8 mouse cellular contexts compared by ENCODE assay signal in the genomic region with DNA sequence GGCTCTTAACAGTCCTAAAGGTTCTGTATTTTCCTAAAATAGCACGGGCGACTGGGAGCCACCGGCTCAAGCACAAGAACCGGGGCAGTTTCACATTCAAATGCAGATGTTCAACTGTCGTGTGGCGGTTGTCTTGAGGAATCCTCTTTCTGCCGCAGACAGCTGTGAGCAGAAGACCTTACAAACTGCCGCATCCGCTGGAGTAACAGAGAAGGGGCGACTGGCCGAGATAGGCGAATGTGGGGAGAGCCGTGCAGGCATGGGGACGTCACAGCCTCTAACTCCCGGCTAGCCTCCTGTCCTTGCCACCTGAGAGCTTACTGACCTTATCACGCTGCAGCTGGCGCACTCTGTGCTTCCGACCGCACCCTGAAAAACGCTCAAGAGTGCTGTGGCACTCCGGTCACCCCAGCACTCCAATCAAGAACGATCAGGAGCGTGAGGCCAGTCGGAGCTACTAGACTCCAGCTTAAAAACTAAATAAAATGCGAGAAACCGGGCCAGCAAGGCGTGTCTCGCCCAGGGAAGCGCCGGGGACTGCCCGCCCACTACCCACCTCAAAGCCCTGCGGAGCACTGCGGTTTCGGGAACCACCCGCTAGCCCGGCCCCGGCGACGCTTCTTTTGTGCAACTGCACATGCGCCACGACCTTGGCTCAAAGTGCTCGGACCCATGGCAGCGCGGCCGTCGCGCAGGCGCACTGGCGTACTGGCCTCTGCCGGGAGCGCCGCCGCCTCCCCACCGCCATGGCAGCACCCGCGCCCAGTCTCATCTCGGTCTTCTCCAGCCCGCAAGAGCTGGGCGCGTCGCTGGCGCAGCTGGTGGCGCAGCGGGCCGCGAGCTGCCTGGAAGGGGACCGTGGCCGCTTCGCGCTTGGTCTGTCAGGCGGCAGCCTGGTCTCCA. TPM values are rescaled to one million over a fixed set of nuclear protein-coding genes. Genes with fewer than 3 reads are reported as not detected.
DNase-seq lines count a peak whose midpoint lies in the region; ATAC-seq lines count a peak whose summit lies in the region.

A gene (plus strand): TSS at position 706 of the 903 bp plus-strand sequence.

- H3K27me3 ChIP-seq in hindbrain, embryonic 11.5 days (ENCODE audit: control insufficient read depth, insufficient read depth, low read length): no peaks in the 10 kb centered on the region

- peak; percentile 87 for ATAC-seq in hindbrain, embryonic 11.5 days (ENCODE audit: low FRiP score)

- peak within 1 kb of the TSS; percentile 93 for H3K4me2 ChIP-seq in hindbrain, embryonic 11.5 days (replicated peaks; ENCODE audit: low read depth, low read length)

- under 1% methylated on average over 63 of the region's 71 CpGs for WGBS in hindbrain, embryonic 11.5 days

- H3K4me3 ChIP-seq in hindbrain, embryonic 11.5 days (ENCODE audit: low read depth, low read length): peak within 1 kb of the TSS; percentile 89

- peak within 1 kb of the TSS; percentile 93 for H3K9ac ChIP-seq in hindbrain, embryonic 11.5 days (ENCODE audit: low read depth, low read length)

- H3K4me1 ChIP-seq in hindbrain, embryonic 11.5 days (replicated peaks; ENCODE audit: control insufficient read depth, insufficient read depth, low read length): peaks cover 13% of the 10 kb centered on the region

- peak within 1 kb of the TSS; percentile 98 for H3K27ac ChIP-seq in hindbrain, embryonic 11.5 days (ENCODE audit: low read depth, low read length)

- H3K9me3 ChIP-seq in hindbrain, embryonic 11.5 days (ENCODE audit: control insufficient read depth, low read length): no peaks in the 10 kb centered on the region

- peak; percentile 98 for DNase-seq in MN1 (ENCODE audit: low spot score)
- DNase-seq in cerebellum, adult 9-10 months: peak; percentile 96
- DNase-seq in frontal cortex, adult 2 months (ENCODE audit: extremely low spot score in 1 of 2, low spot score in 1 of 2): peak; percentile 90 to 97
- peak; percentile 98 for DNase-seq in hindbrain, embryonic 11.5 days (ENCODE audit: low spot score)
- DNase-seq in layer of hippocampus, postnatal 14 days (ENCODE audit: low spot score in 2 of 2): peak; percentile 95 to 98
- peak; percentile 96 for DNase-seq in lung, postnatal 14 days
- peak; percentile 87 for DNase-seq in retina, adult 2 months (ENCODE audit: low read depth, low spot score)
- DNase-seq in thymus, postnatal 36 days: peak; percentile 94 to 96

- H3K36me3 ChIP-seq in hindbrain, embryonic 11.5 days (ENCODE audit: control insufficient read depth, insufficient read depth, low read length): no peaks in the 10 kb centered on the region

RNA-seq across cellular contexts. Expression of the gene that starts here (rescaled TPM):
- polyA plus RNA-seq in frontal cortex, adult 2 months (2012; rRNA removed): 45.6 and 51.6 TPM in 2 replicates
- 228 TPM in 2 replicates for polyA plus RNA-seq in hindbrain, embryonic 11.5 days (2014; fragmentation: Nextera tagmentation; extraction: Ambion mirVana)
- 10 to 100 TPM; 59.0 to 61.6 TPM for total RNA-seq in layer of hippocampus, postnatal 14 days (2021)

Comparison
In these comparisons a context has a peak if more than half of its experiments do, and no peak if none do; other contexts are left out.
1. Peak in every context shown above with its lines: DNase-seq, ATAC-seq, H3K4me3 ChIP-seq and H3K27ac ChIP-seq.